Mouse (Mus musculus): ENCODE measurements at regions not wholly inside any gene's neighbourhood (a gene's known extent, or its start where the extent isn't known, plus 50 kb on each side); places are given as distances from the start of the nearest gene placed in this dataset.

DNA sequence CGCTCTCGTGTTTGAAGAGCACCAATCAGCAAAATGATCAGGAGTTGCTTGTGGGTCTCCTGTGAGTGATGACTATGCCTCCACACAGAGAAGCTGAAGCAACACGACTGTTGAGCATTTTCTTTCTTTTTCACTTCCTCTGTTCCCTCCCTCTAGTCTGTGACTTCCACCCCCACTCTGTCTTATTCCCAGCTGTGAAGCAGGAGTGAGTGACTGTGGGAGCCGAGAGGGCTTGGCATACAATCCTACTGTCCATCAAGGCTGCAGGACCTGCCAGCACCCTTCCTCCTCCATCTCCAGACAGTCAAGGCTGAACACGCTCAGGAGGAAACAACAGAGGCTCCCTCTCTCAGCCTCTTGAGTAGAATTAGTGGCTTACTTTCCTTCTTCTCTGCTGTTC lies 401.3 kb downstream of the Plcl1 start:
- no peak for DNase-seq (ENCODE audit: low spot score in 2 of 2)

DNA sequence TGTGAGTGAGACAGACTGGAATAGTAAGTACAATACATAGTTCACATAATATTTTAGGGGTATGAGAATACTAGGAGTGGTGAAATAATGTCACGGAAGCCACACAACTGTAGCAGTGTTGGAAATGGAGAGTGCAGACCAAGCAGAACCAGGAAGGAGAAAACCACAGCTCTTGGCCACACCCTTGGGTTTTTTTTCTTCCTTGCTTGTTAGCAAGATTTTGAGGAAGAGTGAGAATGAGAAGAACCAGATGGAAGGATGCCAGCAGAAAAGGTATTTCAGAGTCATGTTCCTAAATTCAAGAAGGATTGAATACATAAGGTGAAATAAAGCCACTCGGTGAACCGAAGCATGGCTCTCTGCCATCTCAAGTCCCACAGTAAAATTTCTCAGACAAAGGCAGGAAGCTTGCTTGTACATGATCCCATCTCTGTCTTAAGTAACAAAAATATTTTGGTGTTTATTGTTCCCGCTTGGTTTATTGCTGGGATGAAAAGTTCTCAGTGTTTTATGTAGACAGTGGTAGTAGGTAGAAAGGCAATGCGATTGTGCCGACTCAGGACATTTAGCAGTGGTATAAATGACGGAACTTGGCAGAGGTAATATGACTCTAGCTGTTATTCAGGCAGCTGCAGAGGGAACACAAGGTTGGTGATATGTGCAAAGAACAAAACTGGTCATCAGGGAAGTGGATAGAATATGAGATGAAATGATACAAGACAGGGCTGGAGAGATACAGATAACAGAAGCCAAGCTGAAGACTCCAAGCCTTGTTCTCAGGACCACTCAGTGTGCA lies 403.2 kb downstream of the Plcl1 start:
- DNase-seq (ENCODE audit: low spot score in 2 of 2), result peak in 1 of 2 experiments; percentile 29

GRCm38 (mm10) chr1:55812486-55812885 lies 406.8 kb downstream of the Plcl1 start:
- DNase-seq (ENCODE audit: low spot score in 2 of 2), result no peak

DNA sequence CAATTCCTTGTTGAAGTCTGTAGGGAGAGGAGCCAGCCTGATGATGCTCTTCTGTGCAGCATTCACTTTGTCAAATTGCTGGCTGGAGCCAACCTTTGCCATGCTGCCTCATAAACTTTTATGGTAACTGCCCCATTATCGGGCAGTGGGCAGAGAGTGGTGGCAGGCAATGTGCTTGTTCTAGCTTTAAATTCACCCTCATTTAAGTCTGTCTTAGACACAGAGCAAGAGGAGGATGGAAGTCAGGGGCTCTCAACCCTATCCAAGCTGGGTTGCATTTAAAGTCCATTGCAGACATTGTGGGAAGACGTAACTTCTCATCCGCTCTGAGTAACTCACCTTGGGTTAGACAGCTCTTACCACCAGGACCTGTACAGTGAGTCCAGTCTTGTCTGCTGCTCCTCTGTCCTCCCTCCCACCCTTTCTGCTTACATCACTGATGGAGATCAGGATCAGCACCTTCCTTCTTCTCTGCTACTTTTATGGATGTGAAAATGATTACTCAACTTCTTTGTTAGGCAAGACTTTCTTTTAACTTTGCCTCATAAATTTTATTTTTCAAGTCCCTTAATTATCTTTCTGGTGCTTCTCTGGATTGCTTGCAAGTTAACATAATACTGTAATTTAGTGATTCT lies 415.3 kb downstream of the Plcl1 start:
- DNase-seq (ENCODE audit: low spot score in 2 of 2), result no peak

GRCm38 (mm10) chr1:55822599-55822998 lies 416.9 kb downstream of the Plcl1 start:
- DNase-seq (ENCODE audit: low spot score in 2 of 2), result no peak

DNA sequence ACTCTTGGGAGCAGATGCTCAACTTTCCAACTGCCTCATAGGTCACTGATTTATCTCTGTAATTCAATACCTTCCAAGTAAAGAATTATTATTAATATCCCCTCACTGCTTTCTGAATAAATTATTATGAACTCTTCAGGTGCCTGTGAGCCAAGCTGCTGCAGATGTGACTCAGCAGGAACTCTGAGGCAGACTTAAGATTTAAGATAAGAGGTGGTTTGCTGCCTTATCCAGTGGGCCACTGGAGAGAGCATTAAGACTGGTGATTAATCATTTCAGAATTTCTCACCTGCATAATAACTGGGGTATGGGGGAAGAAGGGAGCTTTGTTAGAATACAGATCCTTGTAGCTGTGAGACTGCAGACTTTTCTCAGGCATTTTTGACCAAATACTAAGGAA lies 421.5 kb downstream of the Plcl1 start:
- DNase-seq (ENCODE audit: low spot score in 2 of 2), result no peak

DNA sequence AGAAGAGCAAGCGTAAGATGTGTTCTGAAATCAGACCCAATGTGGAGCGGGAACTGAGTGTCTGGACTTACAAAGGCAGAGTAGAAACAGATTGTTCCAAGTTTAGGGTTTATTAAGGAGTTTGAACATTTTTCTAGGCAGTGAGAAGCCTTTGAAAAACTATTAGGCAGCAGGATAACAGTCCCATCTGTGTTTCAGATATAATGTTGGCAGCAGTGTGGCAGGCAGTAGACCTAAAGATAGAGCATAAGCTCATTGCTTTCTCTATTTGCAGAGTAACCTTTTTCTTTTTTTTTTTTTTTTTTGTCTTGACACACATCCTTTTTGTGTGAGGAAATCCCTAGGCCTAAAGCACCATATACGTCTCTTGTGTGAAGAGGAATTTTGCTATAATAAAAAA lies 429.6 kb downstream of the Plcl1 start:
- no peak for DNase-seq (ENCODE audit: low spot score in 2 of 2)

DNA sequence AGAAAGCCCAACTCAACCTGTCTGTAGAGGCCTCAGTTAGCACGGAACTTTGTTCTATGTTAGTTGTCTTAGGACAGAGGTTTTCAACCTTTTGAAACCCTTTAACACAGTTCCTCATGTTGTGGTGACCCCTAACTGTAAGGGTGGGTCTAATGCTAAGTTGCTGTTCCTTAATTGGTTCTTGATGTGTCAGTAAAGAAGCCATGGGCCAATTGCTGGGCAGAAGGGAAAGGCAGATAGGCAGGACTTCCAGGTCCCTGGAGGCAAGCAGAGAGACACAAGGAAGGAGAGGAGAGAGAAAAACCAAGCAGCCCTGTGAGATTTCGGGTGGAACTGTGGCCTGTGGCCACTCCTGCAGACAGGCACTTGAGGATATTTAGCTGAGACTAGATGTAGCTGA lies 431.0 kb downstream of the Plcl1 start:
- DNase-seq (ENCODE audit: low spot score in 2 of 2), result no peak

DNA sequence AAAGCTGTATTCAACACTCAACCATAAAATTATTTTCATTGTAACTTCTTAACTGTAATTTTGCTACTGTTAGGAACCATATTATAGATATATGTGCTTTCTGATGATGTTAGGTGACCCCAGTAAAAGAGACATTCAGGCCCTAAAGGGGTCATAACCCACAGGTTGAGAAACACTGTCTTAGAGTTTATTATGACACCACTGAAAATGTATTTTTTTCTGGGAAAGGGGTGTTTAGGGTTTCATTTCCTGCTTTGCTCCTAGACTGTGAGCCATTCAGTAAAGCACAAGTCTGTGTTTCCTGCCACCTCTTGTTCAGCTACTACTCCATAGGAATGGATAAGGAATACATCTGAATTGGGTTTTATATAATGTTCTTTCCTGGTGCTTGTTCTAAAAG lies 431.6 kb downstream of the Plcl1 start:
- no peak for DNase-seq (ENCODE audit: low spot score in 2 of 2)

DNA sequence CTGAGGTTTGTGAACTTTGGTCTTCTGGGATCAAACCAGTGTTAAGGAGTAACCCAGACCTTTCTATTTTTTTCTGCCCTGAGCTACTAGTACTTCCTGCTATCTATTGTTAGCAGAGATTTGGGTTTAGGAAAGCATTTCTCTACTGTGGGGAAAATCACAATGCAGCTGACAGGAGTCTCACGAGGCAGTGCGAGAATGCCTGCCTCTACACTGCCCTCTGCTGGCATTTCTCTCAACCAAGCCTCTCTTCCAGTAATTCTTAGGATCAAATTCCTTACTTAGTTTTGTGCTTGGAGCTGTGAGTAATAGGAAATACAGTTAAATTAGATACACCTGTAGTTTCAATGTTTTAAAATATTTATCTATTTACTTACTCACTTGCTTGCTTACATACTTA lies 432.4 kb downstream of the Plcl1 start:
- DNase-seq (ENCODE audit: low spot score in 2 of 2), result peak; percentile 5 to 18

- no peak for DNase-seq (ENCODE audit: low spot score in 2 of 2)
Observed at GRCm38 (mm10) chr1:55848806-55849205, 443.1 kb downstream of the Plcl1 start.

DNA sequence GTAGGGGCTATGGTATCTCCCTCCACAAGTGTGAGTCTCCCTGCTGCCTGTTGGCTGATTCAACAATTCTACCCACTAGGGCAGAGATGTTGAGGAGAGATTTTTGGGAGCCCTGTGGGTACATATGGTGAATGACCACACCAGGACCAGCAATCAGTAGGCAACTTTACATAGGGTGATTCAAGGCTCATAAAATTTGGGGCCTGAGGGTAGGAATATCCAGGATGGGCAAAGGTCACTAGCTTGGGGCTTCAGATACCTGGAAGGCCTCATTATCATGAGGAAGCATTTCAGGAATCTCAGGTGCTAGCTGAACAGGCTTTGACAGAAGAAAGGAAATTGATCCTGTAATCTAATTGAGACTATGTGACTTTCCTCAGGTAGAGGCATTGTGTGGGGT lies 446.6 kb downstream of the Plcl1 start:
- no peak for DNase-seq (ENCODE audit: low spot score in 2 of 2)

DNA sequence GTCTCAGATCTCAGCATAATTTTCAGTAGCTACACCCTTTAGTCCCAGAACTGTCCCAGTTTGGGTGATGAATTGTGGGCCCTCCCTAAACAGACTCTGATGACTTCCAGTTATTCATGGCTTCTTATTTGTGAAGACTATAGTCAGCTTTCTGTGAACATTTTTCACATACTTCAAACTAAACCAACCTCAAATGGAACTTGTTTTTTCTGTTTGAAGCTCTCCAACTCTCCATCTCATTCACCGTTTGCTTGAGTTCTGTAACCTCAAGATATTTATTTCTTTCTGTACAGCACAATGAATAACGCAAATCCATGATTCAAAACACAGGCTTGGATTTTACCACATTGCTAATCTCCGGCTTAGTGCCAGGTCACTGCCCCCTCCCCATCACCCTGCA lies 453.4 kb downstream of the Plcl1 start:
- no peak for DNase-seq (ENCODE audit: low spot score in 2 of 2)

- no peak for DNase-seq (ENCODE audit: low spot score in 2 of 2)
Observed at GRCm38 (mm10) chr1:55863113-55863512, 457.4 kb downstream of the Plcl1 start.

- no peak for DNase-seq (ENCODE audit: low spot score in 2 of 2)
Observed at GRCm38 (mm10) chr1:55865274-55865673, 459.6 kb downstream of the Plcl1 start.

- no peak for DNase-seq (ENCODE audit: low spot score in 2 of 2)
Observed at GRCm38 (mm10) chr1:55866677-55867076, 461.0 kb downstream of the Plcl1 start.

DNA sequence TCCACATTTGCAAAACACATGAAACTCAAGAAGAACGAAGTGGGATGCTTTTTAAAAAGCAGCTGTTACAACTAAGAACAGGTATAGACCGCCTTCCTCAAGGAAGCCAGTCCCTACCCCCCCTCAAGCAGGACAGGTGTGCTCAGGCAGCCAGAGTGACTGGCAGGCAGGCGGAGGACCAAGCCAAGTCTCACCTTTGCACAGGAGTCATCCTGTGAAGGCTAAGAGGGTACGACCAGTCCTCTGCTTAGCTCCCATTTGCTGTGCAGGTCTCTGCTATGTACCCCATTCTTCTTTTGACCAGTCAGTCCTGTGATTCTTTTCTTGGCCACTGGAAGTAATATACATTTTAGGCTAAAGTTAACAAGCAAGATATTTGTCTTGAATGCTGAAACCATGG lies 467.9 kb downstream of the Plcl1 start:
- no peak for DNase-seq (ENCODE audit: low spot score in 2 of 2)

- peak; percentile 21 to 22 for DNase-seq (ENCODE audit: low spot score in 2 of 2)
Observed at GRCm38 (mm10) chr1:55874143-55874867, 468.6 kb downstream of the Plcl1 start.

DNA sequence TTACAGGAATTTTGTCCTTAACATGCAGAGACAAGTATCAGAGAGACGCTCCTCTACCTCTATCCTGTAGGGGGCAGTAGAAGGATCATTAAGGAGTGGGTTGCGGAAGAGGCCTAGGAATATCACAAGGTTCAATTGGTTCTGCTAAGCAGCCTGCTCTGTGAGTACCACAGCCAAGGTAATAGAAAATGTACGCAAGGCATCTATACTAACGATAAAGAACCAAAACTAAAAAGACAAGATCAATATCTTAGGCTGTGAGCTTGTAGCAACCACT lies 469.1 kb downstream of the Plcl1 start:
- no peak for DNase-seq (ENCODE audit: low spot score in 2 of 2)

DNA sequence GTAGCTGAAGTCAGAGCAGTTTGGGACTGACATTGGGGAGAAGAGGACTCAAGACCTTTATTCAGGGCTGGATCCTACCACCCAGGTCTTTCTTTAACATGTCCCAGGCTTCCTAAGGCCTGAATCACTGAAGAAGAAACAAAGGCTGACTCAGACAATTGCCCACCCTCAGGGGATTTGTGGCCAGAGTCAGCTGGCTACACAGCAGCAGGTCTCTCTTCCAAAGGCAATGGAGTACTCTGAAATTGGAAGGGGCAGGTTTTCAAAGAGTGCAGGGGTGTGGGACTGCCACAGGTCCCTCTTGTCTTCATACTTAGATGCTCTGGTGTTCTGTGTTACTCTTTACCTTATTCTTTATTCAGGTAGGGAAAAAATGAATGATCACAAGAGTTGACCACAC lies 478.9 kb downstream of the Plcl1 start:
- DNase-seq (ENCODE audit: low spot score in 2 of 2), result no peak

- no peak for DNase-seq (ENCODE audit: low spot score in 2 of 2)
Observed at GRCm38 (mm10) chr1:55886383-55887070, 480.8 kb downstream of the Plcl1 start.

DNA sequence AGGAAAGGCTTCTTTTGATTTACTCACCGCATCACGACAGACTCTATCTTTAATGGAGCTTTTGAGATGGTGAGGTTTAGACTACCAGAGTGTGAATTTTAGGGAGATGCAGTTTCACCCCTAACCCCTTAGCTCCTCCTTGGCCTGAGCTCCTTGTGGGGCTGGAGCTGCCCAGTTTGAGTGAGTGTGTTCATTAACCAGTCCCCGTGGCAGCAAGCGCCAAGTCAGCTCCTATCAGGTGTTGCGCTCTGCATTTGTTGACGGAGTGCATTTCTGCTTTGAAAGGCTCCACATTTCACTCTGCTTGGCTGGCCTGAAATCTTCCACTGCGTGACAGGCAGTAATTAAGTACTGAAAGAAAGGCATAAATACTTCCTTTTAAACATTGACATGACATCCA lies 481.7 kb downstream of the Plcl1 start:
- no peak for DNase-seq (ENCODE audit: low spot score in 2 of 2)

Data from spleen, postnatal 36 days (tissue).